Mouse (Mus musculus) embryonic facial prominence, embryonic 14.5 days (tissue): ENCODE data around the gene Eif1ax. TPM values are rescaled to one million over a fixed set of nuclear protein-coding genes. Genes with fewer than 3 reads are reported as not detected.

Experiments used
- ATAC-seq: fragments of 200-750 bp; cut with Nextera tagmentation; 2 replicates; pipeline ENCODE4 v1.8.0; 2017; ENCODE audit warnings: low read depth, moderate number of reproducible peaks, moderate TSS enrichment
- DNase-seq: peaks from one replicate; pipeline ENCODE4 v3.0.0-alpha.2; 2015; ENCODE audit warnings: low spot score
- H3K27ac ChIP-seq: fragments of 300-500 bp; sonication (generic); replicated peaks from 2 replicates; pipeline ENCODE4 v1.5.1; 2014; ENCODE audit warnings: low read depth, mild to moderate bottlenecking, low read length, moderate library complexity
- H3K27me3 ChIP-seq: fragments of 300-500 bp; sonication (generic); replicated peaks from 2 replicates; pipeline ENCODE4 v1.6.1; 2014; ENCODE audit warnings: low read length; ENCODE audit not compliant: control insufficient read depth, insufficient read depth
- H3K36me3 ChIP-seq: fragments of 300-500 bp; sonication (generic); 2 replicates; pipeline ENCODE4 v1.6.1; 2014; ENCODE audit warnings: low read length, mixed read lengths; ENCODE audit not compliant: control insufficient read depth, insufficient read depth
- H3K4me1 ChIP-seq: fragments of 300-500 bp; sonication (generic); 2 replicates; pipeline ENCODE4 v1.6.1; 2014; ENCODE audit warnings: antibody characterized with exemption, low read length; ENCODE audit not compliant: control insufficient read depth, insufficient read depth
- H3K4me2 ChIP-seq: fragments of 300-500 bp; sonication (generic); 2 replicates; pipeline ENCODE4 v1.6.1; 2014; ENCODE audit warnings: low read depth, mild to moderate bottlenecking, low read length, moderate library complexity, mixed read lengths
- H3K4me3 ChIP-seq: fragments of 300-500 bp; sonication (generic); 2 replicates; pipeline ENCODE4 v1.5.1; 2014; ENCODE audit warnings: low read depth, mild to moderate bottlenecking, low read length
- H3K9ac ChIP-seq: fragments of 300-500 bp; sonication (generic); 2 replicates; pipeline ENCODE4 v1.6.1; 2014; ENCODE audit warnings: low read depth, mild to moderate bottlenecking, low read length, moderate library complexity, mixed read lengths
- H3K9me3 ChIP-seq: fragments of 300-500 bp; sonication (generic); 2 replicates; pipeline ENCODE4 v1.6.1; 2016; ENCODE audit warnings: low read length; ENCODE audit not compliant: control insufficient read depth
- WGBS: fragments of 180-500 bp; shearing (Covaris S2); extraction: QIAGEN DNeasy Blood & Tissue Kit; methylation state at CpG from one replicate; pipeline ENCODE4 v1.1.7; 2014; 5-methylcytosine and 5-hydroxymethylcytosine counted together
- polyA plus RNA-seq: library from polyadenylated mRNA; unstranded; fragments of >200 nt; fragmentation: Nextera tagmentation; extraction: Ambion mirVana; gene quantifications from 2 replicates; pipeline ENCODE4 v1.2.1, GENCODE M21; 2014

Eif1ax gene
- polyA plus RNA-seq, result 115 and 118 TPM in 2 replicates

GRCm38 (mm10) chrX:159371831-159372752, at the start of gene Eif1ax:
TSS of gene Eif1ax (plus strand) at chrX:159372178.
- Histone ChIP-seq H3K27me3 (no peaks in the 10 kb centered on the region), H3K27ac (peak within 1 kb of the TSS; percentile 80), H3K4me1 (no peaks in the 10 kb centered on the region), H3K9me3 (no peaks in the 10 kb centered on the region), H3K36me3 (no peaks in the 10 kb centered on the region), H3K9ac (peak within 1 kb of the TSS; percentile 73), H3K4me3 (peak within 1 kb of the TSS; percentile 61), H3K4me2 (peak within 1 kb of the TSS; percentile 59)
- 28% methylated on average over 44 of the region's 76 CpGs for WGBS
- ATAC-seq, result peak; percentile 99
- DNase-seq, result peak; percentile 94

GRCm38 (mm10) chrX:159364506-159364905, 7.5 kb upstream of the Eif1ax start:
- Histone ChIP-seq H3K27me3 (no peaks in the 10 kb centered on the region), H3K9me3 (no peaks in the 10 kb centered on the region), H3K27ac (no peak overlapping the region), H3K4me1 (no peaks in the 10 kb centered on the region), H3K36me3 (peaks cover 12% of the 10 kb centered on the region; the same call in 1 of the 2 replicates), H3K4me3 (no peak overlapping the region), H3K9ac (no peak overlapping the region), H3K4me2 (no peak overlapping the region)
- ATAC-seq (no peak), DNase-seq (no peak)
- 75% methylated on average over 3 of the region's 3 CpGs for WGBS

DNA sequence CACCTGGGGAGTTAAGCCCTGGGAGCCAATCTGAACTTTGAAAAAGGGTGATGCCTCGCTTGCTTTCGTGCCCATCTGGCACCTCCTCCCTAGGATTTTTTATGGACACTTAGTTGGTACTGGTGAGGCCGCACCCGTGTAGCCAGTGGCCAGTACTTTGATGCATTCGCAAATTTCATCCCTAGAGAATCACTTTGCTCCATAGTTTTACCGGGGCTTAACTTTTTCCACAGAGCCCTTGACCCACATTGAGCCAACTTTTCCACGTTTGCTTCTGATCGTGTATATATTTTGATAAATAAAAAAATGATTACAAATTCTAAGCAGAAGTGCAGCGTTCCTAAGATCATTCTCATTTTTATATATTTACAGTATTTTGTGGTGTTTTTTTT, 771 bp downstream of the Eif1ax start:
- Histone ChIP-seq H3K4me1 (no peaks in the 10 kb centered on the region), H3K36me3 (0 out of 2 replicates have a peak, but pooled peaks cover 2% of the 10 kb centered on the region), H3K27me3 (no peaks in the 10 kb centered on the region), H3K9ac (peak overlapping the region; percentile 73), H3K9me3 (no peaks in the 10 kb centered on the region), H3K27ac (0 out of 2 replicates have a peak overlapping the region, but pooled peaks have one; percentile 80), H3K4me2 (peak overlapping the region; percentile 59), H3K4me3 (peak overlapping the region; percentile 61)
- WGBS, result 27% methylated on average over 9 of the region's 9 CpGs
- DNase-seq (no peak), ATAC-seq (no peak)

GRCm38 (mm10) chrX:159387105-159387504, 15.1 kb downstream of the Eif1ax start:
- no peak for ATAC-seq
- Histone ChIP-seq H3K4me3 (no peak overlapping the region), H3K27me3 (no peaks in the 10 kb centered on the region; the same call in 1 of the 2 replicates), H3K4me2 (no peak overlapping the region), H3K36me3 (peaks cover 19% of the 10 kb centered on the region), H3K27ac (no peak overlapping the region), H3K9me3 (no peaks in the 10 kb centered on the region), H3K4me1 (no peaks in the 10 kb centered on the region), H3K9ac (no peak overlapping the region)
- DNase-seq, result peak; percentile 24
- 77% methylated on average over 9 of the region's 9 CpGs for WGBS

GRCm38 (mm10) chrX:159388953-159389352, 17.0 kb downstream of the Eif1ax start:
- H3K27me3 ChIP-seq, result no peaks in the 10 kb centered on the region; the same call in 1 of the 2 replicates
- H3K9ac ChIP-seq, result no peak overlapping the region
- DNase-seq (peak; percentile 19), ATAC-seq (no peak)
- H3K9me3 ChIP-seq, result no peaks in the 10 kb centered on the region
- H3K36me3 ChIP-seq, result peaks cover 10% of the 10 kb centered on the region; the same call in 1 of the 2 replicates
- H3K4me3 ChIP-seq, result no peak overlapping the region
- no peaks in the 10 kb centered on the region for H3K4me1 ChIP-seq
- no peak overlapping the region for H3K27ac ChIP-seq
- no peak overlapping the region for H3K4me2 ChIP-seq

- Histone ChIP-seq H3K27ac (no peak overlapping the region), H3K27me3 (no peaks in the 10 kb centered on the region), H3K36me3 (peaks cover 10% of the 10 kb centered on the region; the same call in 1 of the 2 replicates), H3K4me2 (no peak overlapping the region), H3K9ac (no peak overlapping the region), H3K9me3 (no peaks in the 10 kb centered on the region), H3K4me3 (no peak overlapping the region), H3K4me1 (no peaks in the 10 kb centered on the region)
- 77% methylated on average over 6 of the region's 6 CpGs for WGBS
- DNase-seq (no peak), ATAC-seq (no peak)
Observed at GRCm38 (mm10) chrX:159390347-159390962, 18.5 kb downstream of the Eif1ax start.

- H3K4me3 ChIP-seq, result no peak overlapping the region
- no peaks in the 10 kb centered on the region for H3K4me1 ChIP-seq
- no peak overlapping the region for H3K4me2 ChIP-seq
- no peak for DNase-seq
- H3K27me3 ChIP-seq, result no peaks in the 10 kb centered on the region
- H3K9me3 ChIP-seq, result no peaks in the 10 kb centered on the region
- H3K9ac ChIP-seq, result no peak overlapping the region
- no peak for ATAC-seq
- no peak overlapping the region for H3K27ac ChIP-seq
- 0 out of 2 replicates have a peak, but pooled peaks cover 3% of the 10 kb centered on the region for H3K36me3 ChIP-seq
- 68% methylated on average over 3 of the region's 3 CpGs for WGBS
Observed at GRCm38 (mm10) chrX:159391239-159391638, 19.3 kb downstream of the Eif1ax start.

DNA sequence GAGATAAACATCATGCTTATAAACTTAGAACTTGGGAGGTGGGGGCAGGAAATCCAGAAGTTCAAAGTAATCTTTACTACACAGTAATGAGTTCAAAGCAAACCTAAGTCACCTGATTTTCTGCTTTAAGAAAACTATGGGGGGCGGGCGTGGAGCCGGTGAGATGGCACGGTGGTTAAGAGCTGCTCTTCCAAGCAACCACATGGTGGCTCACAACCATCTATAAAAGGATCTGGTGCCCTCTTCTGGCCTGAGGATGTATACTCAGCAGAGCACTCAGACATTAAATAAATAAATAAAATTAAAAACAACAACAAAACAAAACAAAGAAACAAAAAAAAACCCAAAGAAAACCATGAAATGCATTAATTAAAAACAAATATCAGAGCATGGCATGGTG, 37.3 kb downstream of the Eif1ax start:
- Histone ChIP-seq H3K36me3 (no peaks in the 10 kb centered on the region), H3K27me3 (peaks cover 4% of the 10 kb centered on the region), H3K4me1 (no peaks in the 10 kb centered on the region), H3K4me2 (no peak overlapping the region), H3K27ac (no peak overlapping the region), H3K9me3 (no peaks in the 10 kb centered on the region), H3K9ac (no peak overlapping the region), H3K4me3 (no peak overlapping the region)
- ATAC-seq, result no peak
- DNase-seq, result peak; percentile 45
- 28% methylated on average over 4 of the region's 4 CpGs for WGBS
